Mouse (Mus musculus): ENCODE data around the gene Cd46. TPM values are rescaled to one million over a fixed set of nuclear protein-coding genes. Genes with fewer than 3 reads are reported as not detected.

Cd46 gene
- polyA plus RNA-seq, 1 experiment from 2014 or later: 1.0 TPM

GRCm38 (mm10) chr1:195082142-195082541 lies 9.9 kb downstream of the Cd46 start:
- ATAC-seq (ENCODE audit: extremely low read depth, insufficient number of reproducible peaks, low FRiP score, low TSS enrichment): no peak
- Histone ChIP-seq H3K4me1 (no peaks in the 10 kb centered on the region), H3K9ac (no peak overlapping the region), H3K36me3 (no peaks in the 10 kb centered on the region), H3K4me3 (no peak overlapping the region), H3K27ac (replicated peaks) (no peak overlapping the region), H3K27me3 (replicated peaks) (no peaks in the 10 kb centered on the region), H3K9me3 (0 out of 2 replicates have a peak, but pooled peaks cover 2% of the 10 kb centered on the region), H3K4me2 (no peak overlapping the region)

- no peak for ATAC-seq (ENCODE audit: extremely low read depth, insufficient number of reproducible peaks, low FRiP score, low TSS enrichment)
- H3K4me3 ChIP-seq: no peak overlapping the region
- no peaks in the 10 kb centered on the region for H3K4me1 ChIP-seq
- H3K27ac ChIP-seq (replicated peaks): no peak overlapping the region
- no peaks in the 10 kb centered on the region for H3K9me3 ChIP-seq
- H3K4me2 ChIP-seq: no peak overlapping the region
- H3K9ac ChIP-seq: no peak overlapping the region
- no peaks in the 10 kb centered on the region for H3K27me3 ChIP-seq (replicated peaks)
- H3K36me3 ChIP-seq: no peaks in the 10 kb centered on the region
These were observed 51.6 kb downstream of the Cd46 start for GRCm38 (mm10) chr1:195040437-195040836.

GRCm38 (mm10) chr1:195038386-195038785 lies 53.7 kb downstream of the Cd46 start:
- Histone ChIP-seq H3K36me3 (no peaks in the 10 kb centered on the region), H3K27ac (replicated peaks) (no peak overlapping the region), H3K4me2 (no peak overlapping the region), H3K9ac (no peak overlapping the region), H3K9me3 (no peaks in the 10 kb centered on the region), H3K27me3 (replicated peaks) (no peaks in the 10 kb centered on the region), H3K4me1 (peaks cover 8% of the 10 kb centered on the region), H3K4me3 (no peak overlapping the region)
- no peak for ATAC-seq (ENCODE audit: extremely low read depth, insufficient number of reproducible peaks, low FRiP score, low TSS enrichment)
- 57% methylated on average over 1 of the region's 1 CpGs for WGBS

- WGBS: 84% methylated on average over 1 of the region's 1 CpGs
- no peaks in the 10 kb centered on the region for H3K9me3 ChIP-seq
- no peak overlapping the region for H3K4me3 ChIP-seq
- H3K27me3 ChIP-seq (replicated peaks): no peaks in the 10 kb centered on the region
- no peak overlapping the region for H3K4me2 ChIP-seq
- H3K4me1 ChIP-seq: peaks cover 9% of the 10 kb centered on the region
- H3K27ac ChIP-seq (replicated peaks): no peak overlapping the region
- no peak overlapping the region for H3K9ac ChIP-seq
- no peak for ATAC-seq (ENCODE audit: extremely low read depth, insufficient number of reproducible peaks, low FRiP score, low TSS enrichment)
- H3K36me3 ChIP-seq: no peaks in the 10 kb centered on the region
These were observed 54.1 kb downstream of the Cd46 start for GRCm38 (mm10) chr1:195037985-195038384.

- no peak overlapping the region for H3K4me2 ChIP-seq
- H3K27ac ChIP-seq (replicated peaks): no peak overlapping the region
- H3K4me1 ChIP-seq: peaks cover 9% of the 10 kb centered on the region
- H3K4me3 ChIP-seq: no peak overlapping the region
- H3K9ac ChIP-seq: no peak overlapping the region
- no peak for ATAC-seq (ENCODE audit: extremely low read depth, insufficient number of reproducible peaks, low FRiP score, low TSS enrichment)
- no peaks in the 10 kb centered on the region for H3K9me3 ChIP-seq
- WGBS: 74% methylated on average over 6 of the region's 6 CpGs
- H3K36me3 ChIP-seq: no peaks in the 10 kb centered on the region
- no peaks in the 10 kb centered on the region for H3K27me3 ChIP-seq (replicated peaks)
These were observed 54.6 kb downstream of the Cd46 start for GRCm38 (mm10) chr1:195037483-195037882.

GRCm38 (mm10) chr1:195033941-195034340 lies 58.1 kb downstream of the Cd46 start:
- H3K27me3 ChIP-seq (replicated peaks): no peaks in the 10 kb centered on the region
- ATAC-seq (ENCODE audit: extremely low read depth, insufficient number of reproducible peaks, low FRiP score, low TSS enrichment): no peak
- H3K4me1 ChIP-seq: peaks cover 9% of the 10 kb centered on the region
- H3K9me3 ChIP-seq: no peaks in the 10 kb centered on the region
- H3K9ac ChIP-seq: no peak overlapping the region
- H3K27ac ChIP-seq (replicated peaks): no peak overlapping the region
- H3K4me3 ChIP-seq: no peak overlapping the region
- H3K4me2 ChIP-seq: no peak overlapping the region
- WGBS: 58% methylated on average over 1 of the region's 1 CpGs
- no peaks in the 10 kb centered on the region for H3K36me3 ChIP-seq

GRCm38 (mm10) chr1:195032738-195033137 lies 59.3 kb downstream of the Cd46 start:
- no peak overlapping the region for H3K27ac ChIP-seq (replicated peaks)
- ATAC-seq (ENCODE audit: extremely low read depth, insufficient number of reproducible peaks, low FRiP score, low TSS enrichment): no peak
- no peaks in the 10 kb centered on the region for H3K9me3 ChIP-seq
- H3K4me1 ChIP-seq: peaks cover 9% of the 10 kb centered on the region
- 47% methylated on average over 1 of the region's 1 CpGs for WGBS
- H3K4me2 ChIP-seq: no peak overlapping the region
- H3K27me3 ChIP-seq (replicated peaks): no peaks in the 10 kb centered on the region
- no peak overlapping the region for H3K4me3 ChIP-seq
- H3K9ac ChIP-seq: no peak overlapping the region
- no peaks in the 10 kb centered on the region for H3K36me3 ChIP-seq

GRCm38 (mm10) chr1:195031786-195032185 lies 60.3 kb downstream of the Cd46 start:
- Histone ChIP-seq H3K4me1 (peaks cover 9% of the 10 kb centered on the region), H3K27ac (replicated peaks) (no peak overlapping the region), H3K36me3 (no peaks in the 10 kb centered on the region), H3K4me2 (no peak overlapping the region), H3K4me3 (no peak overlapping the region), H3K9ac (no peak overlapping the region), H3K9me3 (no peaks in the 10 kb centered on the region), H3K27me3 (replicated peaks) (no peaks in the 10 kb centered on the region)
- ATAC-seq (ENCODE audit: extremely low read depth, insufficient number of reproducible peaks, low FRiP score, low TSS enrichment): no peak

GRCm38 (mm10) chr1:195027507-195027906 lies 64.5 kb downstream of the Cd46 start:
- H3K27me3 ChIP-seq (replicated peaks): no peaks in the 10 kb centered on the region
- no peaks in the 10 kb centered on the region for H3K9me3 ChIP-seq

GRCm38 (mm10) chr1:195023848-195024247 lies 68.2 kb downstream of the Cd46 start:
- no peaks in the 10 kb centered on the region for H3K4me1 ChIP-seq
- no peak overlapping the region for H3K27ac ChIP-seq (replicated peaks)
- H3K4me3 ChIP-seq: no peak overlapping the region
- H3K36me3 ChIP-seq: 0 out of 2 replicates have a peak, but pooled peaks cover 4% of the 10 kb centered on the region
- H3K27me3 ChIP-seq (replicated peaks): no peaks in the 10 kb centered on the region
- no peak overlapping the region for H3K9ac ChIP-seq
- 91% methylated on average over 1 of the region's 1 CpGs for WGBS
- H3K4me2 ChIP-seq: no peak overlapping the region
- H3K9me3 ChIP-seq: no peaks in the 10 kb centered on the region
- no peak for ATAC-seq (ENCODE audit: extremely low read depth, insufficient number of reproducible peaks, low FRiP score, low TSS enrichment)

More at GRCm38 (mm10) chr1:195027507-195027906, 64.5 kb downstream of the Cd46 start:
- ATAC-seq (ENCODE audit: extremely low read depth, insufficient number of reproducible peaks, low FRiP score, low TSS enrichment): no peak
- Histone ChIP-seq H3K27ac (replicated peaks) (no peak overlapping the region), H3K4me2 (no peak overlapping the region), H3K36me3 (0 out of 2 replicates have a peak, but pooled peaks cover 4% of the 10 kb centered on the region), H3K4me3 (no peak overlapping the region), H3K4me1 (no peaks in the 10 kb centered on the region), H3K9ac (no peak overlapping the region)
- 42% methylated on average over 1 of the region's 1 CpGs for WGBS

GRCm38 (mm10) chr1:195021831-195022230 lies 70.2 kb downstream of the Cd46 start:
- Histone ChIP-seq H3K9me3 (no peaks in the 10 kb centered on the region), H3K4me2 (no peak overlapping the region), H3K27me3 (replicated peaks) (no peaks in the 10 kb centered on the region), H3K4me3 (no peak overlapping the region), H3K4me1 (0 out of 2 replicates have a peak, but pooled peaks cover 4% of the 10 kb centered on the region), H3K9ac (no peak overlapping the region), H3K36me3 (0 out of 2 replicates have a peak, but pooled peaks cover 4% of the 10 kb centered on the region), H3K27ac (replicated peaks) (no peak overlapping the region)
- ATAC-seq (ENCODE audit: extremely low read depth, insufficient number of reproducible peaks, low FRiP score, low TSS enrichment): no peak
- WGBS: 57% methylated on average over 2 of the region's 2 CpGs

GRCm38 (mm10) chr1:195019062-195019600 lies 72.9 kb downstream of the Cd46 start:
- Histone ChIP-seq H3K27me3 (replicated peaks) (no peaks in the 10 kb centered on the region), H3K27ac (replicated peaks) (no peak overlapping the region), H3K9me3 (no peaks in the 10 kb centered on the region), H3K4me2 (no peak overlapping the region), H3K9ac (no peak overlapping the region), H3K4me3 (no peak overlapping the region), H3K4me1 (0 out of 2 replicates have a peak, but pooled peaks cover 6% of the 10 kb centered on the region), H3K36me3 (no peaks in the 10 kb centered on the region)
- ATAC-seq (ENCODE audit: extremely low read depth, insufficient number of reproducible peaks, low FRiP score, low TSS enrichment): no peak
- 89% methylated on average over 5 of the region's 5 CpGs for WGBS
